Mouse (Mus musculus) adrenal gland, adult 2 months (tissue): ENCODE data around the gene Slc23a4. TPM values are rescaled to one million over a fixed set of nuclear protein-coding genes. Genes with fewer than 3 reads are reported as not detected.

Experiments
- DNase-seq: peaks from one replicate; pipeline ENCODE4 v3.0.0; 2021
- polyA plus RNA-seq: library from polyadenylated mRNA; depleted of rRNA; stranded (reverse); fragments of >200 nt; gene quantifications from 2 replicates; pipeline ENCODE4 v1.2.3, GENCODE M21; 2012; rRNA removed
- total RNA-seq, 2 experiments: library from RNA; stranded (reverse); gene quantifications; 2 replicates each; pipeline ENCODE4 v1.2.3; 2021

Slc23a4 gene
- total and polyA plus RNA-seq, 3 experiments = 0.23 to 0.92 (median 0.41) TPM

DNA sequence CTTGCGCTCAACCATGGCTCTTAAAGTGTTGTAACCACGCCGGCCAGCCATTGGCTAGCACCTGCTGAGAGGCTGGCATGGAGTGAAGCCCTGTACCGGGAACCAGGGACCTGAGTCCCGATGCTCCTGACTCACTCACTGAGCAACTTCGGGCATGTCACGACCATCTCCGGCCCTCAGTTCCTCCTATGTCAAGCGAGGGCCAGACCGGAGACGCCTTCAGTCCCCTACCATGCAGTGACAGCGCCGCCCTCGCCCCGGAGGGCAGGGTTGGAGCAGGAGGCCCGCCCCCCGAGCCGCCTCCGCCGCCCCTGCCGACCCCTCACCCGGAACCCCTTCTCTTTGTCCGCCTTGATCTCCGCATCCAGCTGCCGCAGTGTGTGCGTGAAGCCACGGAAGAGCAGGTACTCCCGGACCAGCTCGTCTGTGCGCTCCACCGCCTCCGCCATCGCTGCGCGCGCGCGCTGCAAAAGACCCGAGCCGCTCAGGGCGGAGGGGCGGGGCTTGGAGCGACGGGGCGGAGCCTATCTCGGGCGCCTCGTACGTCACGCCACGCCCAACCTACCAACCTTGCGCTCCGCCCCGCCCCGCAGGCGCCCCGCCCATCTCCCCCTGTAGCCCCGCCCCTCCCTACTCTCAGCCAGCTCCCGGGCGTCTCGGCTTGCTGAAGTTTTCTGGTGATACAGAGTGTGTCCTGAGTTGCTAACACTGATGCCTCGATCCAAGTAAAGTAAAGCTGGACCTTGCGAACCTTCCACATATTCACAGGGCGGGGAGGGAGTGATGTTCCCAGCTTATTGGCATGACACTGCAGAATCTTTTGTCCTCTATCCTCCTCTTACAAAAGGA lies 77.6 kb downstream of the Slc23a4 start, which contains the start of gene Wdr91:
TSS of gene Wdr91 (minus strand) at position 506 of the 849 bp plus-strand sequence.
- peak; percentile 95 for DNase-seq

DNA sequence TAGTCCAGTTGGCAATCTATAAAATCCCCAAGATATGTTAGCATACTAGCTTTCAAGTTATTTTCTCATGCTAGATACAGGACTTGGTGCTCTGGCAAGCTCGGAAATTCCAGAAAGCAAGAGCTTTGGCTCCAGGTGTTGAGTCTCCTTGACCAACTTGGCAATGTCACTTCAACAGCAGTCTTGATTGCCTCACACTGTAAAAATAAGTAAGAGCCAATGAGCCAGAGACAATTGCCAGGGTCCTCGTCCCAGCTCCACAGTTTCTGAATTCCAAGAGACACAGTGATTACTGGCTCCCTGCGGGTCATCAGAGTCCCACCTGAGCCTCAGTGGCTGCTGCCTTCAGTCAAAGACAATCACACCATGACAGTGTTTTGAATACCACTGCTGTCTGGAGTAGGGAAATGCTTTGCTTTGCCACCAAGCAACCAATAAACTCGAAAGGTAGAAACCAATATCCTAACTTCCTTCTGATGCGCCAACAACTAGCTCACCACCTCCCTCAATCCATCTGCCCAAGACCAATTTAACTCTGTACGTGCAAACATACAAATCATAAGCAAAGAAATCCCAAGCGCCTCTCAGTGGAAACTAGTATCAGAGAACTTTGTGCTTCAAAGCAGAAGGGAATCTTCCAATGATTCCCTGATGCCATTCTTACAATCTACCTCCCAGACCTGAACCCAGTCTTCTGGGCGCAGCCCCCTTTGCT lies 78.4 kb downstream of the Slc23a4 start:
- no peak for DNase-seq

DNA sequence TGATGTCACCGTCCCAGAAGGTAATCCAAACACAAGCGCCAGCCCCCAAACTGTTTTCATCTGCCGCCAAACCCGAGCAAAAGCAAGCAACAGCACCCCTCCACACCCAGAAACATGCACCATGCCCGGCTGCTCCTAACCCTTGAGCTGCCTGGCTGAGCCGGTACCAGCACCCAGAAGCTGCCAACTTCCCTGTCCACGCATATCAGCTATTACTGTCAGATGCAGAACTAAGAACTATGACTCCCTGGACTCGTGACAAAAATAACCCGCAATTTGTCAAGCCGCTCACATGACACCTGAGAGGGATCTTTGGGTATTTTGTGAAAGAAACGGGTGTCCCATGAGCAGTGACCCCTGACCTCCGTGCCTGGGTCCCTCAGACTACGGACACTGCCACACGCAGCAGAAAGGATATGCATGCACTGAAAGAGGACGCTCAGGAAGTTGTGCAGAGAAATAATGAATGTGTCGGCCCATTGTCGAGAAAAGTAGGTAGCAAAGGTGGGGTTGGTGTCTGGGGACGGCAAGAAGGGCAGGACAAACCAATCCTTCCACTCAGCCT lies 80.4 kb downstream of the Slc23a4 start:
- DNase-seq = no peak

DNA sequence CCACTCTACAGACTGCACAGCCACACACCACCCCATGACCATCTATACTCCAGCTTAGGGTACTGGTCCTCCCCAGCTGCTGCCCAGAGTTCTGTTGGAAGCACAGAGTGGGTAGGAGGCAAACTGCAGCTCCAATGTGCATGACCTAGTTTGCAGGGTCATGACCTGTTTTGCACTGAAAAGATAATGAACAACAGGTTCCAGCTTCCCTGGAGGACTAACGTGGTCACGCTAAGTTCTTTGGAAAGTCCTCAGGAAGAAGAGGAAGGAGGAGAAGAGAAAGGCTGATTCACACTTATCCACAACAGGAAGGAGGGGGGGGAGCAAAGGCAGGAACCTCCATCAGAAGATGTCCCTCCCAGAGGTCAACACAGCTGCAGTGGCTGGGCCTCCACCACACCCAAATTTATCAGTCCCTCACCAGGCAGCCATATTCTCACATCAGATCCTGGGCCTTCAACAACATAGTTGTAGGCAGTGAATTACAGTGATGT lies 81.0 kb downstream of the Slc23a4 start:
- DNase-seq = no peak

DNA sequence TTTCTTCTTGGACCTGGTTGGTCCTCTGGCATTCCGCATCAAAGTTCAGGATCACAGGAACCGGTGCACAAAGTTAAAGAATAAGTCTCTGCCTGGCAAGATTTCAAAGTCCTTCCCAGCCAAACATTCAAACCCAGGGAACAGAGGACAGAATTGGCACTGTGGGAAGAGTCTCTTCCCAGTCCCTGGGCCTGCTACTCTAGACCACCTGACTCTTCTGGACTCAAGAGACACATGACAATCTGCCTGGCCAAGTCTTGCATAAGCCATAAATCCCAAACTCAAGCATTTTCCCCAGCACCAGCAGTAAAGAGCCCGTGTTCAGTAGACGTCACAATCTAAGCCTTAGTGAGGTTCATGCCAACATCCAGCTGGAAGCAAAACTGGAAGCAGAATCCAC lies 81.5 kb downstream of the Slc23a4 start:
- peak; percentile 32 for DNase-seq

DNA sequence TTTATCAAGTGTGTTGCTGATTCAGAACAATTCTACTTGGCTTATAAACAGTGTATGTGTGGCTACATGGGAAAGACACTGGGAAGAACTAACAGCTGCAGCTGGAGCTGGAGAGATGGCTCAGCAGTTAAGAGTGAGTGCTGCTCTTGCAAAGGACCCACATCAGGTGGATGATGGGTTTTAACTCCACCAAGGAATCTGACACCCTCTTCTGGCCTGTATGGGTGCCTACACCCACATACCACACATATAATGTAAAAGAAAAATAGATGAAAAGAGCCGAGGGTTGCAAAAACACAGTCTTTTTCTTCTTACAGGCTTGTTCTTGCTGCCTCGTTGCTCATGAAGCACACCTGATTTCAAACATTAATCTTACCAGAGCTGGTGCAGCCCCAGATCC lies 82.1 kb downstream of the Slc23a4 start:
- no peak for DNase-seq

DNA sequence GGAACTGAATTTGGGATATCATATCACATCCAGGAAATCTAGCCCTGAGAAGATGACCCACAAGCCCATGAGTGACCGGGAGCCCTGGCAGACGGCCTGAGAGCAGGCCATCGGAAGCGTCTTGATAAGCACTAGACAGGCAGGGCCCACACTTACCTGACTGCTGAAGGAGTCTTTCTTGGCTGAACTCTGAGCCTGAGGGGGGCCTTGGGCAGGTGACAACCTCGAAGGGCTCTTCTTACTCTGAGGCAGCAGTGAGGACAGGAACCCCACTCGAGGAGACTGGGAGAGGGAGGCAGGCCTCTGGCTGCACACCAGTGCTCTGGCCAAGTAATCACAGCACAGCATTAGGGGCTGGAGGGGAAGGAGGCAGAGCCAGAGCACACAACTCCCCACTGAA lies 83.8 kb downstream of the Slc23a4 start:
- no peak for DNase-seq

DNA sequence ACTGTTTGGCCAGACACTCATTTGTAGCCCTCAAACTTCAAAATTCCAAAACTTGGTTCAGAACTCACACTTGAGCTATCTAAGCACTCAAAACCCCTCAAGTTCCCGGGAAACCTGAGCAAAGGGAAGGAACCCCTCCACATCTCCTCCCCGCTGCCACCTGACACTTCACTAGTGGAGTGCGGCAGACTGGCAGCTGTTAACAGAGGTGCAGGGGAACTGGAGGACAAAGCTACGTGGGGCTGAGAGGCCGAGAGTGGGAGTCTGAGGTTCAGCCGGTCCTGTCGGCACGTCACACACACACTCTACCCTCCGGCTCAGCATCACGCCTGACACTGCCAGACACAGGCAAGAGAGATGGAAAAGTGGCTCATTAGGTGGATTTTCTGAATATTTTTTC lies 84.4 kb downstream of the Slc23a4 start:
- no peak for DNase-seq

DNA sequence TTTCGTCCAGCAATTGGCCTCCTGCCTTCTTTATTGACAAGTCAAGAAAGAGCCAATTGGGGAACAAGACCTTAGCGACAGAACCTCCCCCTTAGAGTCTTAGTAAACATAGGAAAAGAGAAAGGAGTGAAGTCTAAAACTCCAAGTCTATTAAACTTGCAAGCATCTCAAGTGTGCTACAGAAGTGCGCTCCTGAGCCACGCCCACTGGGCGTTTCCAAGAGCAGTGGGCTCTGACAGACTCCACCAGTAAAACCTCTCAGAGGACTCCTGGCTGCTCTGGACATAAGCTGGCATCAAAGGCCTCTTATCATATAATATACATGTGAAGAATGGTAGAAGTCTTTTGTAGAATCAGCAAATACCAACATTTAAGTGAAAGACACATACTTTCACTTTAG lies 84.8 kb downstream of the Slc23a4 start:
- no peak for DNase-seq

DNA sequence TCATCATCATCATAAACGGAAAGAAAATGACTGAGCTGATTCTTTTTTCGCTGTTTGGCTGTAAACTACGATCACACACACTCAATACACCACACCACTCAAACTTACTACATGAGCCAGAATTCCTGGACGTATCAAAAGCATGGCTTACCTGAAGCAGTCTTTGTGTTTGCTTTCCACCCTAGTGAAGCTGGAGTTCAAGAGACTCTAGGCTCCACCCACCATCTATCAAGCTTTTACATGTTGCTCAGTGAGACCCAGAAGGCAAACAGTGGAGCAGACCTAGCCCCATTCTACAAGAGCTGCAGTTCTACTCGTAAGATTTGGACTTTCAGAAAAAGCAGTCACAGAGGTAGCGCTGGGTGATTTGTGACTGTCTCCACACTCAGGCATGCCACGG lies 85.6 kb downstream of the Slc23a4 start:
- no peak for DNase-seq

DNA sequence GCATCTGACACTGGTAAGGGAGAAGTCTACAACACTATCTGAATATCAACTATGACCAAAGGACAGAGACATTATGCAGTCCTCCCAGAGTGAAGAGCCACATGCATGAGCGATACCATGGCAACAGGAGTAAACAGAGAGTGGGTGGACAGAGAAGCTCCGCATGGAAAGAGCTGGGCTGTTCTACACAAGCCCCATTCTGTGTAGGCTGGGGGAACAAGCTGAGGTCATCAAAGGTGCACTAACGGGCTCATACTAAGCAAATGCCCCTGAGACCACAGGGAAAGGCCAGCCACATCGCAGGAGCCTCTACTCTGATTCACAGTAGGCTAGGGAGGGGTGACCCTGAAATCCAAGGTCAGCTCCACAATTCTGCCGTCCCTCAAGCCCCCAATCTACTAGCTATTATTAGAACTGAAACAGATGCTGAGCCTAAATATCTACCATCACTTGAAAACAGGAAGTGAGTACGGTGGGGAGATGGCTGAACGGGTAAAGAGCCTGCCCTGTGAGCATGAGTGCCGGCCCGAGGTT lies 86.2 kb downstream of the Slc23a4 start:
- no peak for DNase-seq

DNA sequence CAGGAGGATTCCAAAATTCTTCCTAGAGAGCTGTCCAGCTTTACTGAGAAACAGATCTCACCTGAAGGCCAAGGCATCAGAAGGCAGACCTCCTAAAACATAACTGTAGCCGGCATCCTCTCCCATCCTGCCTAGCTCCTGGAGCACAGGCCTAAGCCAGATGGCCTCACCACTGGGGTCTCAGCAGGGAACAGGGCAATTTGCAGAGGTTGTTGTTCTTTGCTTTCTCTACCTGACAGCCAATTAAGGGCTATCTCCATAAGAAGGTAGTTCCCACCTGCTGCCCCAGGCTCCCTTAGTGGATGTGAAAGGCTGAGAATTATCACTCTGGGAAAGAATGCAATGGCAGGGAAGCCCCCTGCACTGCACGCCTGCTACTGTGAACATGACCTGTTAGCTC lies 87.2 kb downstream of the Slc23a4 start:
- no peak for DNase-seq

DNA sequence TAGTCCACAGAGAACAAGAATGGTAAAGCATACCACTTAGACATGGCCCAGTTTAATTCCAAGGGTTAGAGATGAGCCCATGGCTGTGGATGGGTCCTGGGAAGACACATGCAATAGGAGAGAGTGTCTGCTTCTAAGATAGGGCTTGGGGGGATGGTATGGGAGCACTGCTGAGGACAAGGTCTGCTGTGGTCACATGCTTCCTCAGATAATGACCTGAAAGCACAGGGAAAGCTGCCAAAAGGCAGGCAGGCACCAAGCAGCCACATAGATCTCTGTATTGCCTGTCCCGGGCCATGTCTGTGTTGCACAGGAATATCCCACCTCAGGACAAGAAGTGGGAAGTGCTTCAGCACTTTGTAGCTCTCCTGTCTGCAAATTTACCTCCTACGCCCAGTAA lies 89.1 kb downstream of the Slc23a4 start:
- DNase-seq = peak; percentile 48

DNA sequence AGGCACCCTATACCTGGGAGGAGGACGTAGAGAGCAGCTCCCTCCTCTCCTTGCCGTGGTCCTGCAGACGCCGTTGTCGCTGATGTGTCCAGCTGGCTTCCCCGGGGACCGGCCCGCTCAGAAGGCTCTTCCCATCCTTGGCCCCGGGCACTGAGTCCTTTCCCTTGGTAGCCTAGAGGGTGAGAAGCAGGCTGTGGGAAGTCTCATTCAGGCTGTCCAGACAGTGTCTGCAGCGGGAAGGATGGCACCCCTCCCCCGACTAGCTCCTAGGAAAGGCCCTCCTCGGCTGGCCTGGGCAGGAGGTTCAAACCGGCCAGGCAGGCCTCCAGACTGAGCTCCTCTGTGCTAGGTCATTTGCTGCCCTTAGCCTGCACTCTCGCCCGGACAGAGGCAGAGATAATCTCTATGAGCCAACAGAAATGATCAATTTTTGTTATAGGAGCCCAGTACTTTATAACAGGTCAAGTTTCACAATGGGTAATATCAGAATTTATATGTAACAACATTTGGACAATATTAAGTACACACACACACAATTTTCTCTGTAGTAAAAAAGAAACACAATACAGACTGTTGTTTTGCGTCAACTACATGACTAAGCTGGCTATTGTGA lies 91.9 kb downstream of the Slc23a4 start:
- no peak for DNase-seq

DNA sequence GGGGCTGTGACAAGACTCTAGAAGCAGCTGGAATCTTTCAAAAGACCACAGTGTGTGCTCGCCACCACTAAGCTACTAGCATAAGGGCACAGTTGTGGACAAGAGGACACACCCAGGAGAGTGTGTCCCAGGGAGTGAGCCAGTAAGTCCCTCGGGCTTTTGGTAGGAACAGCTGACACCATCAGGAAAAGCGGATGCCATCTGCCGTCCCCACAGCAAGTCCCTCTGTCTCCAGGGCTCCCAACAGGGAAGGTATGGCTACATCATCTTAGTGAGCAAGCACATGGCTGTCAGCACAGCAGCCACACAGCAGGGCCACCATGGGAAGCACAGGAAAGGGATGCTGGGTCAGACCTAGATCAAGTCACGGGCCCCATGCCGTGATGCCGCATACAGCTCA lies 92.6 kb downstream of the Slc23a4 start:
- no peak for DNase-seq

Other genes starting within 250 kb of the Slc23a4 start
- gene Agbl3, start 208.0 kb downstream of the Slc23a4 start, total RNA-seq = 10 to 100 TPM; 10.0 to 15.8 TPM
- gene Agbl3, start 208.0 kb downstream of the Slc23a4 start, polyA plus RNA-seq = 4.2 and 4.9 TPM in 2 replicates
- gene Tmem140, start 125.3 kb downstream of the Slc23a4 start, total RNA-seq = 10 to 100 TPM; 15.5 to 25.7 TPM
- 28.4 and 31.5 TPM in 2 replicates for gene Tmem140, start 125.3 kb downstream of the Slc23a4 start, polyA plus RNA-seq
- 1 to 10 TPM; 7.9 to 8.2 TPM for gene Cyren, start 110.3 kb downstream of the Slc23a4 start, total RNA-seq
- gene Cyren, start 110.3 kb downstream of the Slc23a4 start, polyA plus RNA-seq = 6.6 and 6.7 TPM in 2 replicates
- 10 to 100 TPM; 16.7 to 17.0 TPM for gene Wdr91, start 77.5 kb downstream of the Slc23a4 start, total RNA-seq
- 10.5 and 12.7 TPM in 2 replicates for gene Wdr91, start 77.5 kb downstream of the Slc23a4 start, polyA plus RNA-seq
- gene Stra8, start 68.2 kb downstream of the Slc23a4 start, total RNA-seq = not detected
- gene Stra8, start 68.2 kb downstream of the Slc23a4 start, polyA plus RNA-seq = not detected in 2 replicates
- gene Cnot4, start 145.3 kb upstream of the Slc23a4 start, total RNA-seq = 10 to 100 TPM; 19.8 to 35.4 TPM
- 5.3 TPM in 2 replicates for gene Cnot4, start 145.3 kb upstream of the Slc23a4 start, polyA plus RNA-seq
- gene Nup205, start 189.0 kb upstream of the Slc23a4 start, total RNA-seq = 10 to 100 TPM; 33.7 to 35.4 TPM
- 6.9 and 8.6 TPM in 2 replicates for gene Nup205, start 189.0 kb upstream of the Slc23a4 start, polyA plus RNA-seq